Mouse (Mus musculus): ENCODE results near the gene Rcsd1. TPM values are rescaled to one million over a fixed set of nuclear protein-coding genes. Genes with fewer than 3 reads are reported as not detected.
A peak's percentile ranks its signal among the peaks of the same experiment; 100 is the strongest.

Rcsd1 gene
- polyA plus RNA-seq, 1 experiment from 2014 or later = 111 TPM

GRCm38 (mm10) chr1:165625058-165625457 is 84.5 kb downstream of the Rcsd1 start:
- Histone ChIP-seq H3K4me3 (ENCODE audit: low read length) (no peak overlapping the region), H3K27ac (ENCODE audit: low read length) (no peak overlapping the region), H3K4me1 (ENCODE audit: control insufficient read depth, insufficient read depth, low read length) (peaks cover 12% of the 10 kb centered on the region; the same call in 1 of the 2 replicates), H3K4me2 (ENCODE audit: low read depth, low read length) (no peak overlapping the region), H3K9ac (ENCODE audit: low read length) (no peak overlapping the region), H3K36me3 (ENCODE audit: control insufficient read depth, insufficient read depth) (peaks cover 3% of the 10 kb centered on the region; the same call in 1 of the 2 replicates), H3K27me3 (ENCODE audit: control insufficient read depth, insufficient read depth, low read length) (no peaks in the 10 kb centered on the region), H3K9me3 (replicated peaks; ENCODE audit: control insufficient read depth, low read length) (no peaks in the 10 kb centered on the region)
- ATAC-seq (replicated peaks; ENCODE audit: extremely low read depth, insufficient read depth, low FRiP score) = no peak
- 76% methylated on average over 5 of the region's 5 CpGs for WGBS

- peak; percentile 77 for ATAC-seq (replicated peaks; ENCODE audit: extremely low read depth, insufficient read depth, low FRiP score)
- H3K4me2 ChIP-seq (ENCODE audit: low read depth, low read length) = peak overlapping the region; percentile 58
- peak overlapping the region; percentile 24; the same call in 1 of the 2 replicates for H3K4me3 ChIP-seq (ENCODE audit: low read length)
- peak overlapping the region; percentile 11 for H3K9ac ChIP-seq (ENCODE audit: low read length)
- H3K27me3 ChIP-seq (ENCODE audit: control insufficient read depth, insufficient read depth, low read length) = no peaks in the 10 kb centered on the region
- peaks cover 29% of the 10 kb centered on the region for H3K4me1 ChIP-seq (ENCODE audit: control insufficient read depth, insufficient read depth, low read length)
- peaks cover 22% of the 10 kb centered on the region for H3K36me3 ChIP-seq (ENCODE audit: control insufficient read depth, insufficient read depth)
- H3K27ac ChIP-seq (ENCODE audit: low read length) = peak overlapping the region; percentile 91
- H3K9me3 ChIP-seq (replicated peaks; ENCODE audit: control insufficient read depth, low read length) = peaks cover 5% of the 10 kb centered on the region
- 33% methylated on average over 9 of the region's 9 CpGs for WGBS
Measured at GRCm38 (mm10) chr1:165618201-165618624, 91.3 kb downstream of the Rcsd1 start.

DNA sequence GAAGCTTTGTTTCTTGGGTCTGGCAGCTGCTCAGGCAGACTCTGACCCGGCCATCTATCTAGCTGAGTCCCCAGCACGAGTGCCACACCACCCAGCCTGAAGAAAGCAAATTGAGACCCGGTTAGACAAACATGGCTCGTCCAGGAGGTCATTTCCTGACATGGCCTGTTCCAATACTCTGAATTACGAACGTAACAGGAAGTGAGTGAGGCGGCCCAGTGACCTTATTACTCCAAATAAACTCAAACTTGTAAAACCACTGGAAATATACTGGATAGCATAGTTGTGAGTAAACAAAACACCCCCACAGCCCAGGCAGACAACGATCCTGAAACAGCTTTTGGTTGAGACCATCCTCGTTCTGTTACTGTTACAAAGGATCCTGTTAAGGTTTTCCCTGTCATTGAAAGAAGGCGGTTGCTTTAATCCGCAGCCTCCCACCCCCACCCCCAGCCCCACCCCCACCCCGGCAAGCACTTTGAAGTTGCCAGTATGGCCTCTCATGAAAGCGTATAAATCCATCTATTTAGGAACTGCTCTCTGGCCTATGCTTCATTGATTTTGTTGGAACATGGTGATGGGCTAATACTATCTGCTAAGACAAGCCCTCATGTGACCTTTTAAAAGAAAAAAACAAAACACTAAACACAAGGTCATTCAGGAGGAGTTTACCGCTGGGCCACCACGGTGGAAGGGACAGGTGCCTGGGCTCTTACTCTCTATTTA is 92.2 kb downstream of the Rcsd1 start:
- no peak; the same call in 1 of the 2 replicates for ATAC-seq (replicated peaks; ENCODE audit: extremely low read depth, insufficient read depth, low FRiP score)
- Histone ChIP-seq H3K4me1 (ENCODE audit: control insufficient read depth, insufficient read depth, low read length) (peaks cover 29% of the 10 kb centered on the region), H3K27me3 (ENCODE audit: control insufficient read depth, insufficient read depth, low read length) (no peaks in the 10 kb centered on the region), H3K4me3 (ENCODE audit: low read length) (no peak overlapping the region), H3K4me2 (ENCODE audit: low read depth, low read length) (peak overlapping the region; percentile 58), H3K9ac (ENCODE audit: low read length) (peak overlapping the region; percentile 41), H3K9me3 (replicated peaks; ENCODE audit: control insufficient read depth, low read length) (peaks cover 5% of the 10 kb centered on the region), H3K27ac (ENCODE audit: low read length) (peak overlapping the region; percentile 91), H3K36me3 (ENCODE audit: control insufficient read depth, insufficient read depth) (peaks cover 19% of the 10 kb centered on the region)
- 39% methylated on average over 15 of the region's 15 CpGs for WGBS

- Histone ChIP-seq H3K4me1 (ENCODE audit: control insufficient read depth, insufficient read depth, low read length) (peaks cover 29% of the 10 kb centered on the region), H3K4me3 (ENCODE audit: low read length) (no peak overlapping the region), H3K9ac (ENCODE audit: low read length) (peak overlapping the region; percentile 41), H3K27ac (ENCODE audit: low read length) (peak overlapping the region; percentile 91), H3K36me3 (ENCODE audit: control insufficient read depth, insufficient read depth) (peaks cover 19% of the 10 kb centered on the region), H3K27me3 (ENCODE audit: control insufficient read depth, insufficient read depth, low read length) (no peaks in the 10 kb centered on the region), H3K4me2 (ENCODE audit: low read depth, low read length) (no peak overlapping the region; the same call in 1 of the 2 replicates), H3K9me3 (replicated peaks; ENCODE audit: control insufficient read depth, low read length) (peaks cover 5% of the 10 kb centered on the region)
- ATAC-seq (replicated peaks; ENCODE audit: extremely low read depth, insufficient read depth, low FRiP score) = no peak
- WGBS = 42% methylated on average over 7 of the region's 7 CpGs
Measured at GRCm38 (mm10) chr1:165616652-165617051, 92.9 kb downstream of the Rcsd1 start.

DNA sequence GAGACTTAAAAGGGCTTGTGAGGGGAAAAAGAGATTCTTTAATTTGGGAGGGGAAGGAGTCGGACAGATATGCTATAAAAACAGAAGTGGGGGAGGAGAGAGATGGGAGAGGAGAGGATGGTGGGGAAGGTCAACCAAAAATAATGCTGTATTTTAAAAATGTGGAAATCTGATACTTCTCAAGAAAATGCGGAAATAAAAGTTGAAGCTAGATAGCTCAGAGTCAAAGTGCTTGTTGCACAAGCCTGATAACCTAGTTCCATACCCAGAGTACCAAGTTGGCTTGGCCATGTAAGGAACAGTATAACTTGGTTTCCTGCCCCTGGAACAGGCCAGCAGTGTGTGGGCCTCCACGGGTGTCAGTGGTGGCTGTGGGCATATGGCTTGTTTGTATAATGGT is 94.8 kb downstream of the Rcsd1 start:
- Histone ChIP-seq H3K9me3 (replicated peaks; ENCODE audit: control insufficient read depth, low read length) (peaks cover 5% of the 10 kb centered on the region), H3K36me3 (ENCODE audit: control insufficient read depth, insufficient read depth) (peaks cover 19% of the 10 kb centered on the region), H3K4me1 (ENCODE audit: control insufficient read depth, insufficient read depth, low read length) (peaks cover 37% of the 10 kb centered on the region), H3K4me2 (ENCODE audit: low read depth, low read length) (no peak overlapping the region), H3K4me3 (ENCODE audit: low read length) (no peak overlapping the region), H3K27ac (ENCODE audit: low read length) (no peak overlapping the region), H3K9ac (ENCODE audit: low read length) (no peak overlapping the region), H3K27me3 (ENCODE audit: control insufficient read depth, insufficient read depth, low read length) (no peaks in the 10 kb centered on the region)
- WGBS = 86% methylated on average over 3 of the region's 3 CpGs
- ATAC-seq (replicated peaks; ENCODE audit: extremely low read depth, insufficient read depth, low FRiP score) = no peak

DNA sequence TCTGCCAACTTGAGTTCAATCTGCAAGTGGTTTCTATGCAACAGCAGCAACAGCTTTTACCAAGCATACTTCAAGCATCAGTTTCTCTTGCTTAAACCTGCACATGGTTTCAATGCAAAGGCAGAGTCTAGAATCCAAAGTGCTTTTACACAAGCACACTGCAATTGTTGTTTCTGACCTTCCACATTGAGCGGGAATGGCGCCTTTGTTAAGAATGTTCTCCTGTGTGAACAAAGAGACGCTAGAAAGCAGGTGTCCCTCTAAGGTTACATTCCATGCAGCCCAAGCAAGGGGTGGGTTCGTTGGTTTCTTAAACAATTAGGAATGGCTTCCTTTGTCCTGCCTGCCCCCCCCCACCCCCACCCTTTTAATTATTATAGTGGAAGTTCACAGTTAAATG is 95.6 kb downstream of the Rcsd1 start:
- no peak overlapping the region for H3K4me2 ChIP-seq (ENCODE audit: low read depth, low read length)
- H3K9me3 ChIP-seq (replicated peaks; ENCODE audit: control insufficient read depth, low read length) = peaks cover 5% of the 10 kb centered on the region
- H3K4me1 ChIP-seq (ENCODE audit: control insufficient read depth, insufficient read depth, low read length) = peaks cover 38% of the 10 kb centered on the region
- H3K4me3 ChIP-seq (ENCODE audit: low read length) = no peak overlapping the region
- no peaks in the 10 kb centered on the region for H3K27me3 ChIP-seq (ENCODE audit: control insufficient read depth, insufficient read depth, low read length)
- WGBS = 76% methylated on average over 4 of the region's 4 CpGs
- H3K27ac ChIP-seq (ENCODE audit: low read length) = no peak overlapping the region
- ATAC-seq (replicated peaks; ENCODE audit: extremely low read depth, insufficient read depth, low FRiP score) = no peak
- H3K9ac ChIP-seq (ENCODE audit: low read length) = no peak overlapping the region
- H3K36me3 ChIP-seq (ENCODE audit: control insufficient read depth, insufficient read depth) = peaks cover 19% of the 10 kb centered on the region

- H3K27ac ChIP-seq (ENCODE audit: low read length) = peak overlapping the region; percentile 21; the same call in 1 of the 2 replicates
- no peak overlapping the region for H3K4me3 ChIP-seq (ENCODE audit: low read length)
- no peak overlapping the region for H3K4me2 ChIP-seq (ENCODE audit: low read depth, low read length)
- no peak for ATAC-seq (replicated peaks; ENCODE audit: extremely low read depth, insufficient read depth, low FRiP score)
- no peaks in the 10 kb centered on the region for H3K27me3 ChIP-seq (ENCODE audit: control insufficient read depth, insufficient read depth, low read length)
- peaks cover 30% of the 10 kb centered on the region for H3K4me1 ChIP-seq (ENCODE audit: control insufficient read depth, insufficient read depth, low read length)
- peaks cover 5% of the 10 kb centered on the region for H3K9me3 ChIP-seq (replicated peaks; ENCODE audit: control insufficient read depth, low read length)
- WGBS = 42% methylated on average over 5 of the region's 5 CpGs
- H3K36me3 ChIP-seq (ENCODE audit: control insufficient read depth, insufficient read depth) = peaks cover 19% of the 10 kb centered on the region
- no peak overlapping the region for H3K9ac ChIP-seq (ENCODE audit: low read length)
Measured at GRCm38 (mm10) chr1:165612714-165613113, 96.8 kb downstream of the Rcsd1 start.

DNA sequence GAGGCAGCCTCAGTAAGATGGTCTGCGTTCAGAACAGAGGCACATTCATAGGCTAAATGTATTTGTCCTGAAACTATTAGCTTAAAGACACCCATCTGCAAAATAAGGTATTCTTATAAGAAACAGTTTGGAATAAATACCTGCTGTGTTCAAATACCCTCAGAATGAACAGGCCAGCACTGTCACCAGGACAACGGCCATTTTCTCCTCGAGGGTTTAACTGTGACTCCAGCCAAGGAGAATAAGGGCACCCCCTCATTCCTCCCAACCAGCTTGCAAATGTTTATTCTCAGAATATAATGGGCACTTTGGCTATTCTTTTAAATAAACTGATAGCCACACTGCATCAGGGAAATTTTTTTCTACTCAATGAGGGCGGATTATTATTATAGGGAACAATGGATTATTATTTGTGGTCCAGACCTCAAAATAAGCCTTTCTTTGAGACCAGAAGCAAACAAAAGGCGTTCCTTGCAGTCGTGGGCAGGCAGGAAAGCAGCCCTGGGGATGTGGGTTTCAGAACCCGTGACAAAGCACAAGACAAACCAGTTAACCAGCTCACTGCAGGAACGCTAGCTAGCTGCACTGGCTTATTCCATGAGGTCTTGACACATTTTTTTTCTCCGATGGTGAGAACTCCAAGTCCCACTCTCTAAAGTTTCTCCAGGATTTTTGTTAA is 99.1 kb downstream of the Rcsd1 start:
- peaks cover 12% of the 10 kb centered on the region; the same call in 1 of the 2 replicates for H3K4me1 ChIP-seq (ENCODE audit: control insufficient read depth, insufficient read depth, low read length)
- H3K27me3 ChIP-seq (ENCODE audit: control insufficient read depth, insufficient read depth, low read length) = no peaks in the 10 kb centered on the region
- WGBS = 70% methylated on average over 9 of the region's 9 CpGs
- H3K9me3 ChIP-seq (replicated peaks; ENCODE audit: control insufficient read depth, low read length) = peaks cover 5% of the 10 kb centered on the region
- H3K27ac ChIP-seq (ENCODE audit: low read length) = peak overlapping the region; percentile 44
- no peak overlapping the region for H3K4me3 ChIP-seq (ENCODE audit: low read length)
- H3K9ac ChIP-seq (ENCODE audit: low read length) = no peak overlapping the region
- no peak for ATAC-seq (replicated peaks; ENCODE audit: extremely low read depth, insufficient read depth, low FRiP score)
- H3K4me2 ChIP-seq (ENCODE audit: low read depth, low read length) = no peak overlapping the region
- peaks cover 17% of the 10 kb centered on the region for H3K36me3 ChIP-seq (ENCODE audit: control insufficient read depth, insufficient read depth)
